ENCODE assay signal across 14 mouse cellular contexts in genomic region chr8:114879678-114880077, GRCm38 (mm10).
DNase-seq lines count a peak whose midpoint lies in the region; ATAC-seq and TF ChIP-seq lines count a peak whose summit lies in the region.
"Had no signal": no experiment of that assay in that cellular context is flagged by ENCODE, and none has a peak within 500 bp of the region (broad histone marks: within the 10 kb centered on the region; RNA-seq: fewer than 3 reads in every experiment).

No protein-coding gene starts in this region.

- H3K9me3 ChIP-seq in midbrain, embryonic 10.5 days (replicated peaks): no peaks in the 10 kb centered on the region
- no peaks in the 10 kb centered on the region for H3K9me3 ChIP-seq in midbrain, embryonic 13.5 days
- H3K9me3 ChIP-seq: forebrain, embryonic 15.5 days; heart, embryonic 15.5 days; limb, embryonic 13.5 days had no signal

- 79% methylated on average over 2 of the region's 2 CpGs for WGBS in midbrain, embryonic 10.5 days
- 84% methylated on average over 2 of the region's 2 CpGs for whole genome bisulfite sequencing in midbrain, embryonic 13.5 days
- 61% methylated on average over 2 of the region's 2 CpGs for WGBS in kidney, adult 2 months

- no peak for TF ChIP-seq POLR2A in kidney, adult 2 months (IDR thresholded peaks at IDR 0.05; ENCODE audit: low read depth, low read length)

- 0 out of 2 replicates have a peak overlapping the region, but pooled peaks have one; percentile 9 for H3K27ac ChIP-seq in midbrain, embryonic 10.5 days (replicated peaks)
- H3K27ac ChIP-seq in midbrain, embryonic 13.5 days: no peak overlapping the region
- no peak overlapping the region for H3K27ac ChIP-seq in kidney, adult 2 months (ENCODE audit: insufficient read depth, low read depth, low read length)
- H3K27ac ChIP-seq: forebrain, embryonic 15.5 days; heart, embryonic 15.5 days; limb, embryonic 13.5 days had no signal

- no peak for DNase-seq in midbrain, embryonic 10.5 days (ENCODE audit: low spot score)
- peak; percentile 63 for DNase-seq in thymus, postnatal 25 days
- no peak for DNase-seq in cerebellum, adult 9-11 months
- no peak for DNase-seq in kidney, adult 2 months
- DNase-seq in right cerebral cortex, adult 2 months (ENCODE audit: low spot score in 2 of 2): no peak
- DNase-seq: adrenal gland, postnatal 10 days; kidney, postnatal 25 days had no signal

- no peak for TF ChIP-seq CTCF in kidney, adult 2 months (conservative IDR thresholded peaks at IDR 0.05; ENCODE audit: insufficient read depth, insufficient read length, low read depth, low read length)

- H3K4me3 ChIP-seq in midbrain, embryonic 10.5 days: no peak overlapping the region
- H3K4me3 ChIP-seq in midbrain, embryonic 13.5 days (replicated peaks): no peak overlapping the region
- H3K4me3 ChIP-seq in kidney, adult 2 months (ENCODE audit: insufficient read depth, low read depth, low read length): no peak overlapping the region
- H3K4me3 ChIP-seq: forebrain, embryonic 15.5 days; heart, embryonic 15.5 days; limb, embryonic 13.5 days had no signal

- peaks cover 65% of the 10 kb centered on the region for H3K4me1 ChIP-seq in midbrain, embryonic 10.5 days
- H3K4me1 ChIP-seq in midbrain, embryonic 13.5 days (replicated peaks): peaks cover 27% of the 10 kb centered on the region
- H3K4me1 ChIP-seq in kidney, adult 2 months (ENCODE audit: control insufficient read depth, insufficient read depth, low read length): 0 out of 2 replicates have a peak, but pooled peaks cover 4% of the 10 kb centered on the region

- no peaks in the 10 kb centered on the region for H3K36me3 ChIP-seq in midbrain, embryonic 10.5 days
- no peaks in the 10 kb centered on the region for H3K36me3 ChIP-seq in midbrain, embryonic 13.5 days
- H3K36me3 ChIP-seq in kidney, adult 2 months (ENCODE audit: control insufficient read depth, insufficient read depth, low read length): no peaks in the 10 kb centered on the region
- H3K36me3 ChIP-seq: forebrain, embryonic 15.5 days; heart, embryonic 15.5 days; limb, embryonic 13.5 days had no signal

- no peak overlapping the region for H3K4me2 ChIP-seq in midbrain, embryonic 13.5 days (replicated peaks)
- H3K4me2 ChIP-seq: forebrain, embryonic 15.5 days; heart, embryonic 15.5 days; limb, embryonic 13.5 days had no signal

- no peak for ATAC-seq in midbrain, embryonic 13.5 days
- peak; percentile 85 for ATAC-seq in erythroid progenitor cell, adult 5-6 weeks (replicated peaks; ENCODE audit: low FRiP score, poor library complexity, severe bottlenecking)
- peak; percentile 14 for ATAC-seq in megakaryocyte, adult 5-6 weeks (ENCODE audit: poor library complexity, severe bottlenecking)
- ATAC-seq: forebrain, embryonic 15.5 days; midbrain, embryonic 16.5 days had no signal

- peaks cover 56% of the 10 kb centered on the region for H3K27me3 ChIP-seq in midbrain, embryonic 10.5 days (ENCODE audit: low read depth, poor library complexity, severe bottlenecking)
- peaks cover 38% of the 10 kb centered on the region for H3K27me3 ChIP-seq in midbrain, embryonic 13.5 days
- no peaks in the 10 kb centered on the region for H3K27me3 ChIP-seq in kidney, adult 2 months (replicated peaks; ENCODE audit: control insufficient read depth, insufficient read depth, low read length)
- H3K27me3 ChIP-seq: heart, embryonic 15.5 days had no signal

- no peak overlapping the region for H3K9ac ChIP-seq in midbrain, embryonic 13.5 days (replicated peaks)
- H3K9ac ChIP-seq: forebrain, embryonic 15.5 days; heart, embryonic 15.5 days; limb, embryonic 13.5 days had no signal
